Mouse (Mus musculus): ENCODE measurements around the gene Dact3.

Dact3 gene

DNA sequence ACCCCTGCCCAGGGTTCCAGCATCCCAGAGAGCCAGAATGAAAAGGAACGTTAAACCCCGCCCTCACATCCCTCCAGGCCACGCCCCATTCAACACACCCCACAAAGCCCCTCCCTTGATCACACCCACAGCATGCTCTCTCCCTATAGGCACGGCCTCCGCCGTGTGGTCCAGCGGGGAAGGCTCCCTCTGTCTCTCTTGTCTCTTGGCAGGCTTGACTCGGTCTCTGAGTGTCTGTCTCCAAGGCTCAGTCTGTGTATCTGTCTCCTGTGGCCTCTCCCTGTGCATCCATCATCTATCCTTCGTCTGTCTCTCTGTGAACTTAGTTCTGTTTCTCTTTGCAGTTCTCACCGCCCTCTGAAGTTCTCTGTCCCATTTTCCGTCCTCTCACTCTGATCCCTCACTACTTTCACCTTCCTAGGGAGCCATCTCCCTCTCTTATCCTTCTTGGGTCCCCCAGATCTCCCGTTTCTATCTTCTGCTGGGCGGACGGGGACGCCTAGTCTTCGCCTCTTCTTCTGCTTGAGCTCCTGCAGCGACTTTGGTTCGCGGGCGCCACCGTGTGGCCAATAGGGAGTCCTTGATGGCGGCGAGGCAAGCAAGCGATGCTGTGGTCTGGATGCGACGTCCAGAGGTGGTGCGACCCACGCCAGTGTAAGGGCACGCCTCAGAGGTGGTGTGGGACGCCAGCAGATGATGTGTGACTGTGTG lies 16.7 kb downstream of the Dact3 start, which contains the start of gene Gng8:
Gng8 (plus strand) TSS at position 146 of the 711 bp plus-strand sequence.
- DNase-seq (ENCODE audit: low read depth in 1 of 2, low spot score in 2 of 2) = peak; percentile 36 to 68

DNA sequence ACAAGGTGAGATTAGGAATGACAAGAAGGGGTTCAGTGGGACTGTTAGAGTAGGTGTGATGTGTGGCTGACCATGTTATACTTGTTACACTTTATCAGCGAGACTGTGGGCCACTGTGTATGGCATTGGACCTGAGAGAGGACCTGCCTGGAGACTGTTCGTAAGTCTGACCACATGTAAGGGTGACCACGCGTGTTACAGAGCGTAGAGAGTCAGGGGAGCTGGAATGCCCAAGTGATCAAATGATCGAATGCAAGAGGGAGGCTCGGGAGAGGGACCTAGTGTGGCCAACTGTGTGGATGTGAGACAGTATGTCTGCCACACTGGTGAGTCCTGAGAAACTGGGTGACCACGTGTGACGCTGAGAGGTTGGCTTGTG lies 17.2 kb downstream of the Dact3 start:
- DNase-seq (ENCODE audit: low read depth in 1 of 2, low spot score in 2 of 2) = no peak

DNA sequence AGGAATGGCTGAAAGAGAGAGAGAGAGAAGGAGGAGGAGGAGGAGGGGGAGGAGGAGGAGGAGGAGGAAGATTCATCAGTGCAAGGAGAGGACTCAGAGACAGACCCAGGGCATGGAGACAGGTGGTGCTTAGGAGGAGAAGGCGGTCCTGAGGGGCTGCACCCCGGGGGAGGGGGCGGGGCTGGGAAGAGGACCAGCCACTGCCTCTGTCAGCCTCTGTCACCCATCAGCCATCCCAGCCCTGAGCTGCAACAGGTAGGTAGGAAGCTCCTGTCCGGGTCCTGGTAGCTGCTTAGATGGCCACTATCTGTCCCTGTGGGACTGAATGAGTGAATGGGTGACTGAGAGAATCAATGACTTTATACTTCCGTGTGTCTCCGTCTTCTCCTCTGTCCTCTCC lies 18.5 kb downstream of the Dact3 start:
- DNase-seq (ENCODE audit: low read depth in 1 of 2, low spot score in 2 of 2) = no peak

DNA sequence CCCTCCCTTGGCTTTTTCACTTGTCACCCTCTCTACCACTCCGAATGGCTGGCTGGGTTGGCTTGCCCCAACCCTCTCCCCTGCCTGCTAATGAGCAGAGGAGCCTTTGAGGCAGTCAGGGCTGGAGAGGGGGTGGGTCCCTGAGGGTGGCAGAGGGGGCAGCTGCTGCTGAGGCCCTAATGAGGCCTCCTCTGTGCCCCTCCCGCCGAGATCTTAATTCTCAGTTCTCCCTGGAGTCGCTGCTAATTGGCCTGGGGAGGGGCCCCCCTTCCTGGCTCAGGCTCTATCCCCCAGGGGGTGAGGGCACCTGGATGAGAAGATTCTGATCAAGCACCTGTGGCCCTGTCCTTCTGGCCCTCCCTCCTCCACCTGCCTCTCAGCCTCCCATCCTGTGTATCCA lies 19.2 kb downstream of the Dact3 start:
- DNase-seq (ENCODE audit: low read depth in 1 of 2, low spot score in 2 of 2) = no peak

DNA sequence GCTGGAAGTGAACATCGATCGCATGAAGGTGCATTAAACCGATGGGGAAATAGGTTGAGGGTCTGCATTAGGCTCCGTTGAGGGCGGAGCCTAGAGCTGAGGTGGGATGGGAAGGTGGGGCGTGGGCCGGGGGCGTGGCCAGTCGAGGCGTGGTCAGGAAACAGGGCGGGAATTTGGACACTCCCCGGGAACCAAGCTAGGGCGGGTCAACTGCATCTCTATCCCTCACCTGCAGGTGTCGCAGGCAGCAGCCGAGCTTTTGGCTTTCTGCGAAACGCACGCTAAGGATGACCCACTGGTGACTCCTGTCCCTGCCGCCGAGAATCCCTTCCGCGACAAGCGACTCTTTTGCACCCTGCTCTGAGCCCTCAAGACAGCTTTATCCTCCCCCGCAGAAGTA lies 19.9 kb downstream of the Dact3 start:
- DNase-seq (ENCODE audit: low read depth in 1 of 2, low spot score in 2 of 2) = peak; percentile 50 to 51

DNA sequence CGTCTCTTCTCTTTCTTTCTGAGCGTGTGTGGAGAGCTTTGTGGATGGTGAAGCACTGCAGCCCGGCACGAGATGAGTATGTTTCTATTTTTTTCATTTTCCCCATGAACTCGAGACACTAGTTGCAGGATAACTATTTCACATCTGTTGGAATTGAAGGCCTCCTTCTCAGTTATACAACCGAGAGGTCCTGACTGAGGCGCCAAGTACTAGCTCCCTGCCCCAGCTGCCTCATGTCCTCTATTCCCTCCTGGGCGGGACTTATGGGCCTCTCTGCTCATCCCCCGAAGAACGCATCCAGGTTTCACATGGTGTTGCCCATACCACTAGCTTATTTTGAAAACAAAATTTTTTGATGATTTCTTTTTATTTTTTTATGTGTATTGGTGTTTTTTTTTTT lies 20.4 kb downstream of the Dact3 start:
- DNase-seq (ENCODE audit: low read depth in 1 of 2, low spot score in 2 of 2) = no peak

DNA sequence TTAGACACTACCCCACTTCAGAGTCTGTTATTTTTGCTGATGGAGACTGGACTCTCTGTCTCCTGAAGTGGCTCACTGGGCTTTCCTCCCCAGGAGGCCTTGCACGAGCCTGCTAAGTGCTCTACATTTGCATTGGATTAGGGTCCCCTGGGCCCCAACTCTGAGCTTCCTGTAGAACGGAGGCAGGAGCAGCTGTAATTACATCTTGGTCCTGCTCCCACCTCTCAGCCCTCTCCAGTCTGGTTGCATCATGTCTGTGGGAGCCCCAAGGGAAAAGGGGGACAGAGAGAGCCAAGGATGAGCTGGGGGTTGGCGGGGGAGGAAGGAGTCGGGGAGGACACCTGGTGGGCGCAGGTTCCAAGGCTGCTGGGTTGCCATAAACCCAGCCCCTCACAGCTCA lies 25.4 kb downstream of the Dact3 start:
- DNase-seq (ENCODE audit: low read depth in 1 of 2, low spot score in 2 of 2) = no peak

DNA sequence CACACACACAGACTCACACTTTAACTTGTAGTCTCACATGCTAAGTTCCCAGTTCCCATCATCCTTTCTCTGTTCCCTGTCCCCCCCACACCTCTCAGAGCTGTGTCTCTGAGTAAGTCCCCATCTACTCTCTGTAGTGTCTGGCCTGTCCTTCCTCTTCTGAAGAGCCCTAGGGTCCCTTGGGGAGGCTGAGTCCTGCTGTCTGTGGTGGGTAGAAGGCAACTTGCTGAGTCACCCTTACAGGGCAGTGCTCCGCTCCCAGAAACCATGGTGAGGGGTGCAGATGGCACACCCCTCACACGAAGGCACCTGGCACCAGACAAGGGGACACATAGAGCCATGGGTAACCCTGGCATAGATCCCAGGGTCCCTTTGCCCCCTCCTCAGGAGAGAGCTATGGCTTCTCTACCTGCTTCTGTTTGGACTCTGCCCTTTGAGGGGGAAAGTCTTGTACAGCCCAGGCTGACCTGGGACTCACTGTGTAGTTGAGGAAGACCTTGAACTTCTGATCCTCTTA lies 28.4 kb downstream of the Dact3 start:
- DNase-seq (ENCODE audit: low read depth in 1 of 2, low spot score in 2 of 2) = no peak

DNA sequence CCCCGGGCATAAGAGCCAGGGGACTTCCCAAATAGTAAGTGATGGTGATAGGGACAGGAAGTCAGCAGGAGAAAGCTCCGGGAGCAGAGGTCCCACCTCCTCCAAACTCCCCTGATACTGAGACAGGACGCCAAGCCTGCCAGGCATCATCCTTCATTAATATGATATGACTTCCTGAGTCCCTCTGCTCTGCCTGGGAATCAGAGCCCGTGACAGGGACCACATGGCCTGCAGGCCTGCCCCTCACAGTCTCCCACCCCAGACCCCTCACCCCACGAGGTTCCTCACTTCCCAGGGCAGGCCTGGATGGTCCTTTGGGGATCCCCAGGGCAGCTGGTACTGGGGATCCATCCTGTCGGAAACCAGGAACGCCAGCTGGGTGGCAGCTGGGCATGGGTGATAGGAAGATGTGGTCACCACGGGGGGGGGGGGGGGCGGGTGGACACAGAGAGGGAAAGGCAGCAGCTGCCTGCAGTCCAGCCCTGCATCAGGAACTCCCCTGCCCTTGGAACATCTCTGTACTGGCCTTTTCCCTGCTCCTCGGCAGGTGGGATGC lies 29.1 kb downstream of the Dact3 start:
- DNase-seq (ENCODE audit: low read depth in 1 of 2, low spot score in 2 of 2) = no peak

DNA sequence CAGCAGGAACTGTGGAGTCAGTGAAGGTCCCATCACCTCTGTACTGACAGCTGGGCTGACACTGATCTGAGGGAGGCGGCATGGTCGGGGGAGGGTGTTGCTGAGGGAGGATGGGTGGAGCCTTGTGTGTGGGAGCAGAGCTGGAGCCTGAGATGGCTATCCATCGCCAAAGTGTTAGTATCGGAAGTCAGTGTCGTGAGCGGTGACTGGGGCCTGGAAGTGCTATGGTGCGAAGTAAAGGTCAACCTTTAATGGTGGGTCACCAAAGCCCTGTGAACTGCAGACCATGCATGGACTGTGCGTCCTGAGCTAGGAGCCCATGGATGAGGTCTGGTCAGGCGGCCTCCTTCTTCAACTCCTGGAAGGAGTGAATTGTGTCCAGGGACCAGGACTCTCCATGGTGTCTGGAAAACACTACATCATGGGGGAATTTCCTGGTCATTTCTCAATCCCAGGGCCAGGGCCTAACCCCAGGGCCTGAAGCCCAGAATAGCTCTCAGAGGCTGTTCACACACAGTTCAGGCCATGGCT lies 30.4 kb downstream of the Dact3 start:
- DNase-seq (ENCODE audit: low read depth in 1 of 2, low spot score in 2 of 2) = no peak

DNA sequence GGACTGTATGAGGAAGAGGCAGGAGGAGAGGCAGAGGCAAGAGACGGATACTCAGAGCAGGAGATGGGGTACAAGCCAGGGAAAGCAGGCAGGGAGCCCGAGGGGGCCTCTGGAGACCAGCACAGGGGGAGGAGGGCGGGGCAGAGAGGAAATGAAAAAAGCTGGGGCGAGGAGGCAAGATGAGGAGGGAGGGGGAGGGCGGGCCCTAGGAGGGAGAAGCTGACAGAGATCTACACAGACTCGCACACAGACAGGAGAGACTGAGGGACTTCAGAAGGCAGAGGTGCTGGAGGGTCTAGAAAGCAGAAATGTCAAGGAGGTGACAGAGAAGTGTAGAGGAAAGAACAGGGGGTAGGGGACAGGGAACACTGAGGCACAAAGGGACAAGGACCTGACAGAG lies 31.2 kb downstream of the Dact3 start, which contains the start of gene Ptgir:
Ptgir (plus strand) TSS at position 210 of the 400 bp plus-strand sequence.
- no peak for DNase-seq (ENCODE audit: low read depth in 1 of 2, low spot score in 2 of 2)

DNA sequence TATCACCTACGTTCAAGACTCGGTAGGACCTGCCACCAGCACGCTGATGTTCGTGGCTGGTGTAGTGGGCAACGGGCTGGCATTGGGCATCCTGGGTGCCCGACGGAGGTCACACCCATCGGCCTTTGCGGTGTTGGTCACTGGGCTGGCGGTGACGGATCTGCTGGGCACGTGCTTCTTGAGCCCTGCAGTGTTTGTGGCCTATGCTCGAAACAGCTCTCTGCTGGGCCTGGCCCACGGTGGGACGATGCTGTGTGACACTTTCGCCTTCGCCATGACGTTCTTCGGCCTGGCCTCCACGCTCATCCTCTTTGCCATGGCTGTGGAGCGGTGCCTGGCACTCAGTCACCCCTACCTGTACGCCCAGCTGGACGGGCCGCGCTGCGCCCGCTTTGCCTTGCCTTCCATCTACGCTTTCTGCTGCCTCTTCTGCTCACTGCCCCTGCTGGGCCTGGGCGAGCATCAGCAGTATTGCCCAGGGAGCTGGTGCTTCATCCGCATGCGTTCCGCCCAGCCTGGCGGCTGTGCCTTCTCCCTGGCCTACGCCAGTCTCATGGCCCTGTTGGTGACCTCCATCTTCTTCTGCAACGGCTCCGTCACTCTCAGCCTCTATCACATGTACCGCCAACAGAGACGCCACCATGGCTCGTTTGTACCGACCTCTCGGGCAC lies 31.9 kb downstream of the Dact3 start:
- DNase-seq (ENCODE audit: low read depth in 1 of 2, low spot score in 2 of 2) = no peak

DNA sequence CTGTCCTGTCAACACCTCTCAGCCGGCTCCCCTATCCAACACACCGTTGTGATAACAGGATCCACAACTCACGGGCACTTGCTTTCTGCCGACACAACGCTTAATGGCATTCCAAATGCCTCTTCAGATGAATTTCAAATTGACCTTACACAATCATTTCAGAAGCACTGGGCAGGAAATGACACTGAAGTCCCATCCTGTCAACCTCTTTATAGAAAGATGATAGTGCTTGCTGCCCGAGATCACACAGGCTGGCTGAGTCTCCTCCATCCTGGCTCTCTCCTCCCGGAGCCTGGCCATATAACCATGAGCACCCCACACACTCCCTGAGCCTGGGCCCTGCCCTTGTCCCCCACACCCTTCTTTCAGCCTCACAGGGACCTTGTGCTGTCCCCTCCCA lies 32.7 kb downstream of the Dact3 start:
- DNase-seq (ENCODE audit: low read depth in 1 of 2, low spot score in 2 of 2) = no peak

DNA sequence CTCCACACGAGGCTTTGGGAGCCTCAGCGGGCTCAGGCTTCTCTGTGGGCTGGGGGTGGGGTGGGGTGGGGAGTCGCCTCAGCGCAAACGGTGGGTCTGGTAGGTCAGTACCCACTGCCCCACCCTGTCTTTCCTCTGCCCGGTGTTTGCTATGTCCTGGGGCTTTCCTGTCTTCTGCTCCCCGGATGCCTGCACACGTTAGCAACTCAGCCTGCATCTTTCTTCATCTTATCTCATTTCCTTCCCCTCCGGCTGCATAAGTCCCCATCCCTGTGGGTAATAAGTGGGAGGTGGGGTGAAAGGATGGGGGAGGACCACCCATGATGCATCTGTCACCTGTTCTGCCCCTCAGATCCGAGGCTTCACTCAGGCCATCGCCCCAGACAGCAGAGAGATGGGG lies 33.2 kb downstream of the Dact3 start:
- DNase-seq (ENCODE audit: low read depth in 1 of 2, low spot score in 2 of 2) = no peak

DNA sequence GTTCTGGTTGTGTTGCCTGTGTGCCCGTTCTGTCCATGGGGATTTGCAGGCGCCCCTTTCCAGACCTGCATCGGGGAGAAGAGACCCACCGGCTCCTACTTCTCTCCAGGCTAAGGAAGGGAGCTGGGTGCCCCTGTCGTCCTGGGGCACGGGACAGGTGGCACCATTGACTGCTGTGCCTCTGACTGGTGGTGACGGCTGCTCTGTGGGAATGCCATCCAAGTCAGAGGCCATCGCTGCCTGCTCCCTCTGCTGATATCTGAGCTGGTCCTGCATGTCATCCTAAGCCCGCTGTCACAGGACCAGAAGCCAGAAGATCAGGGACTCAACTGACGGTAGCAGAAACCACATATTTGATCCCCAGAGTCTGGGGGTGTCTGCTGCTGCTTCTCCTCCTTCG lies 33.7 kb downstream of the Dact3 start:
- DNase-seq (ENCODE audit: low read depth in 1 of 2, low spot score in 2 of 2) = no peak

DNA sequence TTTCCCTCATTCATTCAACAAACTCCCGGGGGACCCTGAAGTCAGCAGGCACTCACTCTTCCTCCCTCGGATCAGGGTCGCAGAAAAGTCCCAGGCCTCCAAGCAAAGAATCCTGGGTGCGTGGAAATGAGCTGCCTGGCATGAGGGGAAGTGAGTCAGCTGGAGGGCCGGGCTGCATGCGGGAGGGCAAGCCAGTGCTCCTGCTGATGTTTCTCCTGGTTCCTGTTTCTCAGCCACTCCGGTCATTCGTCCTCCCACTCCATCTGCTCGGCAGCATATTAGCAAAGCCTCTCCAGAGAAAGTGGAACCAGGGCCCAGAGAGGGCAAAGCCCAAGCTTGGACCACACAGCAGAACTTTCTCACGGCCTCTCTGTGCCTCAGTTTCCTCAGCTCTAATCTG lies 34.8 kb downstream of the Dact3 start:
- peak; percentile 40 to 57 for DNase-seq (ENCODE audit: low read depth in 1 of 2, low spot score in 2 of 2)

DNA sequence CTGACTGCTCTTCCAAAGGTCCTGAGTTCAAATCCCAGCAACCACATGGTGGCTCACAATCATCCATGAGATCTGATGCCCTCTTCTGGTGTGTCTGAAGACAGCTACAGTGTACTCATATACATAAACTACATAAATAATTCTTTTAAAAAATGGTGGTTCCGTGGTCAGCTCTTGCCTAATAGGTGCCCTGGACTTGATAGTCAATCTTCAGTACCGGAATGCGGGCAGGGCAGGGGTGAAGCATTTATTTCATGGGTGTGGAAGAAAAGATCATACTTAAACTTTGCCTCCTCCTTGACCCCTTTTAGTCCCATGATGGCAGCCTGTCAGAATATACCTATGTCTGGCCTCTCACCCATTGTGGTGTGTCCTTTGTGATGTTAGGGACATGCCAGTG lies 36.8 kb downstream of the Dact3 start:
- DNase-seq (ENCODE audit: low read depth in 1 of 2, low spot score in 2 of 2) = no peak

DNA sequence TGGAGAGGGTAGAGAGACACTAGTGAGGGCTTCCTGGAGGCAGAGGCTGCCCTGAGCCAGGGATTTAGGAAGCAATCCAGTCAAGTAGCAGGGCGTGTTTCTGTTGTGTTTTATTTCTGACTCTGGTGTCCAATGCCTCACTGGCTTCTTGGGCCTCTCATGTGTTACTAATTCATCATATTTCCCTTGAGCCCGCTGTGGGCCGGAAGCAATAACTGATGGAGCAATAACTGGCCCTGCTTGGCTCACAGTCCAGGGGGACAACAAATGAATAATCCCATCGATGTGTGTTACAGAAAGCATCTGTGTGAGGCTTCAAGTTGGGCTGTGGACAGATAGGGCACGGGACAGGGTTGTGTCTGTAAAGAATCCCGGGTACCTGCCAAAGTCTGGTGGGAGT lies 37.2 kb downstream of the Dact3 start:
- no peak for DNase-seq (ENCODE audit: low read depth in 1 of 2, low spot score in 2 of 2)

DNA sequence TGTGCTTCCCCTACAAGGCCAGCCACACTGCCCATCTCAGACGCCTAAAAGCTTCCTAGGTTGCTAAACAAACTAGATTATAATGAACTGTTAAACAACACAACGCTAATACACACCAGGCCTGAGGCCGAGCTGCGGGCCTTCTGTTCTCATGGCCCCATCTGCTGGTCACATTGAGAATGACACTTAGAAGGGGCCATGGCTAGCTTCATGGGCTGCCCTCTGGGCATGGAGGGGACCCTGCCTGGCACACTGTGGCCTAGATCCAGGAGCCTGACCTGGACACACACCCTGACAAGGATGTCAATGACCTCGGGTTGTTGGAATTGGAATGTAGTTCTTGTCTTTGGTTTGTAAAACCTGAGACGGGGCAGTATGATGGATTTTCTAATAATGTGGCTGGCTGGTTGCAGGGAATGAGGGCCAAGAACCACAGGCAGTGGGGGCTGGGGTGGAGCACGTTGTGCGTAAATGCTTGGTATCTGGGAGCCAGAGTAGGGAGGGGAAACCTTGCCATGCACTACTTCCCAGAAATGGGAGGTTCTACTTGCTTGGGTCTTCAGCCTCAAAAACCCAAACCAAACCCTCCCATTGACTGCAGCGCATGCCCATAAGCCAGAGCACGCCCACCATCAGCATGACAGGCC lies 38.8 kb downstream of the Dact3 start:
- peak in 1 of 2 experiments; percentile 55 for DNase-seq (ENCODE audit: low read depth in 1 of 2, low spot score in 2 of 2)

DNA sequence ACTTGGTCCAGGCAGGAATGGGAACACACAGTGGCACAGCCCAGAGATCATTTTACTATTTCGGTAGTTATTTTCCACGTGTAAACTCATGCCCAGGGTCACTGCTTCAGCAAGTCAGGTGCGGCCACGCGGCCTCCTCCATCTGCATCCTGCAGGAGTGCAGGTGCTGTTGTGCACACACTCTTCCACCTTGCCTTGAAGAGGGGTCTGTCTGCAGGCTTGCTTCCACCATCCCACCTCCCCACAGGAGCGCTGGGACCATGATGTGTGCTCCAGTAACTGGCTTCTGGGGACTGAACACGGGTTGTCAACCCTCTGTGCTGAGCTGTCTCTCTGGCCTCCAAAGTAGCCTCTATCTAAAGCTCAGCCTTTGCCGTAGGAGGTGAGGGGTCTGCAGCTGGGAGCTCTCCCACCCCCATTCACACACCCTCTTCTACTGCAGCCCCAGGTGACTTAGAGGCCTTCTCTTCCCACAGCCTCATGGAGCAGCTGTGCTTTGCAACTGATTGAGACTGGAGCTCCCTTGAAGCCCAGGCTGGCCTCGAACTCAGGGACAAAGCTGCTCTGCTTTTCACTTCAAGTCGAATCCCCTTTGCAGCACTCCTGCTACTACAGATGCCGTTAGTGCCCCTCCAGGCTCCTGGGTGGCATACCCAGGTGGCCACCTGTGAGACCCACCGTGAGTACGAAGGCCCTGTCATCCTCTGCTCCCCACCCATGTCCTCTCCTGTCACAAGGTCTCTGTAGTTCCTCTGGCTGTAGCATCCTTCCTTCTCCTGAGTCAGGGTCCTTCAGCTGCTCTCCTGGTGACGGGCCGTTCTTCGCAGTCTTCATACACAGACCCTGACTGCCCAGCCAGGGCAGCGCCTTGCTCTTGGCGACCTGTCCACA lies 39.6 kb downstream of the Dact3 start:
- DNase-seq (ENCODE audit: low read depth in 1 of 2, low spot score in 2 of 2) = no peak
